Mouse (Mus musculus) midbrain, embryonic 12.5 days (tissue): ENCODE measurements around the gene Mum1. TPM values are rescaled to one million over a fixed set of nuclear protein-coding genes. Genes with fewer than 3 reads are reported as not detected.

Source experiments
- ATAC-seq: fragments of 200-750 bp; cut with Nextera tagmentation; 2 replicates; pipeline ENCODE4 v1.8.0; 2017; ENCODE audit warnings: low read depth, moderate TSS enrichment, moderate library complexity; ENCODE audit not compliant: low FRiP score
- H3K27ac ChIP-seq: fragments of 300-500 bp; sonication (generic); replicated peaks from 2 replicates; pipeline ENCODE4 v1.5.1; 2016; ENCODE audit warnings: mild to moderate bottlenecking
- H3K27me3 ChIP-seq: fragments of 300-500 bp; sonication (generic); 2 replicates; pipeline ENCODE4 v1.6.1; 2016; ENCODE audit warnings: mild to moderate bottlenecking
- H3K36me3 ChIP-seq: fragments of 300-500 bp; sonication (generic); 2 replicates; pipeline ENCODE4 v1.6.1; 2016
- H3K4me1 ChIP-seq: fragments of 300-500 bp; sonication (generic); 2 replicates; pipeline ENCODE4 v1.6.1; 2016
- H3K4me2 ChIP-seq: fragments of 300-500 bp; sonication (generic); replicated peaks from 2 replicates; pipeline ENCODE4 v1.6.1; 2016; ENCODE audit warnings: mild to moderate bottlenecking, moderate library complexity
- H3K4me3 ChIP-seq: fragments of 300-500 bp; sonication (generic); 2 replicates; pipeline ENCODE4 v1.5.1; 2016; ENCODE audit warnings: mild to moderate bottlenecking
- H3K9ac ChIP-seq: fragments of 300-500 bp; sonication (generic); replicated peaks from 2 replicates; pipeline ENCODE4 v1.6.1; 2016; ENCODE audit warnings: mild to moderate bottlenecking, moderate library complexity
- H3K9me3 ChIP-seq: fragments of 300-500 bp; sonication (generic); 2 replicates; pipeline ENCODE4 v1.6.1; 2016; ENCODE audit warnings: mild to moderate bottlenecking
- WGBS: fragments of 180-500 bp; shearing (Covaris S2); methylation state at CpG from one replicate; pipeline ENCODE4 v1.1.7; 2016; 5-methylcytosine and 5-hydroxymethylcytosine counted together
- polyA plus RNA-seq: library from polyadenylated mRNA; unstranded; fragments of >200 nt; fragmentation: Nextera tagmentation; extraction: Ambion mirVana; gene quantifications from 2 replicates; pipeline ENCODE4 v1.2.1, GENCODE M21; 2016

Mum1 gene
- polyA plus RNA-seq, 1 experiment from 2014 or later: 195 TPM

DNA sequence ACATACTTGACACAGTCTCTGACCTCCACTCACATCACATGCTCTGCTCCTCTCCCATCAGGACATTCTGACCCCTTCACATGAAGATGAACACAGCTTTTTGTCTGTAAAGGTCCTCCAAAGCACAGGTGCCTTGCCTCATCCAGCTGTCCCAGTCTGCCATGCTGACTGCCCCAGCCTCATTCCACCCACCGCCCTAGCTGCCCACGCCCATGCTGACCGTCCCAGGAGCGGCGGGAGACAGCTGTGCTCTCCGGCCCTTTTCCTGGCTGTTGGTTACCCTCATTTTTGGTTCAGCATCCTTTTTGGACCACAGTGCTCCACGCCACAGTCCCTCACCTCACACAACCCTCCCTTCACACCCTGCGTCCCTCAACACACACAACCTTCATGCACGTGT is 52.2 kb downstream of the Mum1 start:
- WGBS: 96% methylated on average over 9 of the region's 9 CpGs
- peaks cover 95% of the 10 kb centered on the region for H3K36me3 ChIP-seq

GRCm38 (mm10) chr10:80279273-80279672 is 53.0 kb downstream of the Mum1 start:
- Histone ChIP-seq H3K36me3 (peaks cover 95% of the 10 kb centered on the region), H3K27me3 (no peaks in the 10 kb centered on the region; the same call in 1 of the 2 replicates), H3K4me2 (no peak overlapping the region), H3K4me3 (no peak overlapping the region), H3K9ac (no peak overlapping the region), H3K27ac (0 out of 2 replicates have a peak overlapping the region, but pooled peaks have one; percentile 39), H3K4me1 (peaks cover 3% of the 10 kb centered on the region; the same call in 1 of the 2 replicates), H3K9me3 (no peaks in the 10 kb centered on the region)
- no peak for ATAC-seq
- WGBS: 95% methylated on average over 12 of the region's 12 CpGs

More for the DNA sequence above, 52.2 kb downstream of the Mum1 start:
- no peak overlapping the region for H3K9ac ChIP-seq
- H3K4me2 ChIP-seq: no peak overlapping the region
- no peaks in the 10 kb centered on the region for H3K9me3 ChIP-seq
- no peak for ATAC-seq
- H3K27ac ChIP-seq: no peak overlapping the region
- peaks cover 3% of the 10 kb centered on the region; the same call in 1 of the 2 replicates for H3K4me1 ChIP-seq
- H3K4me3 ChIP-seq: no peak overlapping the region
- H3K27me3 ChIP-seq: no peaks in the 10 kb centered on the region

DNA sequence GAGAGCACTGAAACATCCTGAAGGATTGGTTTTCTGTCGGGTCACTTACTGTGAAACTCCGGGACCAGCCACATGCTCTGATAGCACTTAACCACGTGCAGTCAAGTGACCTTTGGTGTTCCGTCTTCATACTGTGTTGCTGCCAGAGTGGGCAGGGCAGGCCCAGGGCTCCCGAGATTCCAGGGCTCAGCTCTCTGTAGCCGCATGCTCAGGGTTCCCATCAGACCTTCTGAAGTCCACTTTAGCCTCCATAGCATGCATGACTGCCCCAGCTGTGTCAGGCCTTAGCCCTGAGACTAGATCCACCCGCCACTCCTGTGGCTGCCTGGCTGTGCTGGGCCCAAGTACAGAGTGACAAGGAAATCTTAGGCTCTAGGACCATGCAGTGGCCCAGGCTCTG is 55.1 kb downstream of the Mum1 start:
- peaks cover 3% of the 10 kb centered on the region; the same call in 1 of the 2 replicates for H3K4me1 ChIP-seq
- no peak overlapping the region for H3K4me3 ChIP-seq
- WGBS: 88% methylated on average over 7 of the region's 7 CpGs
- H3K27me3 ChIP-seq: no peaks in the 10 kb centered on the region; the same call in 1 of the 2 replicates
- peak overlapping the region; percentile 35; the same call in 1 of the 2 replicates for H3K27ac ChIP-seq
- peaks cover 97% of the 10 kb centered on the region for H3K36me3 ChIP-seq
- no peak overlapping the region for H3K9ac ChIP-seq
- no peak overlapping the region for H3K4me2 ChIP-seq
- no peaks in the 10 kb centered on the region for H3K9me3 ChIP-seq
- ATAC-seq: no peak

DNA sequence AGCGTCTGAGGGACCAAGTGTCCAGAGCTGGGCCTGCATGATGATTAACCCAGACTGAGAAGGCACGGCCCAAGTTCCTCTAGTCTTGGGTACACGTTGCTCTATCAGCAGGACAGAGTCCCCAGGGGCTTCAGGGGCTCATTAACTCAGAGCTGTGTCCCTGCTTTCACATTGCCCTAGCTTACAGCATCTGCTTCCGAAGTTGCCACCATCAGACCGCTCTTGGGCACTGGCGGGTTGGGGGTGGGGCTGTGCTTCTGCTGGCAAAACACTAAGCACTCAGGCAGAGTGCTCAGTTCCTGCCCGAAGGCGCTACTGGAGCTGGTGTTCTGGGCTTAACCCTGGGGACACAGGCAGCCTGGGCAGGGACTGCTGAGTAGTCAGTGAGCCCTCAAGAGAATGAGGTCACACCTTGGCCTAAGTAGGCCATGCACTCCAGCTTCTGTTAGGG is 55.7 kb downstream of the Mum1 start:
- Histone ChIP-seq H3K27ac (peak overlapping the region; percentile 35; the same call in 1 of the 2 replicates), H3K9me3 (no peaks in the 10 kb centered on the region), H3K4me1 (peaks cover 3% of the 10 kb centered on the region; the same call in 1 of the 2 replicates), H3K4me2 (no peak overlapping the region), H3K9ac (no peak overlapping the region), H3K27me3 (no peaks in the 10 kb centered on the region; the same call in 1 of the 2 replicates), H3K4me3 (no peak overlapping the region), H3K36me3 (peaks cover 97% of the 10 kb centered on the region)
- WGBS: 84% methylated on average over 8 of the region's 8 CpGs
- peak; percentile 24; the same call in 1 of the 2 replicates for ATAC-seq

- Histone ChIP-seq H3K27me3 (no peaks in the 10 kb centered on the region; the same call in 1 of the 2 replicates), H3K4me3 (no peak overlapping the region), H3K4me2 (no peak overlapping the region), H3K27ac (no peak overlapping the region), H3K9ac (no peak overlapping the region), H3K36me3 (peaks cover 97% of the 10 kb centered on the region), H3K9me3 (no peaks in the 10 kb centered on the region), H3K4me1 (peaks cover 3% of the 10 kb centered on the region; the same call in 1 of the 2 replicates)
- no peak for ATAC-seq
- 91% methylated on average over 20 of the region's 20 CpGs for WGBS
Measured at GRCm38 (mm10) chr10:80282481-80283441, 56.5 kb downstream of the Mum1 start.

GRCm38 (mm10) chr10:80285222-80286070 is 59.2 kb downstream of the Mum1 start:
- Histone ChIP-seq H3K36me3 (peaks cover 87% of the 10 kb centered on the region), H3K9me3 (no peaks in the 10 kb centered on the region), H3K4me2 (no peak overlapping the region), H3K4me1 (peaks cover 3% of the 10 kb centered on the region; the same call in 1 of the 2 replicates), H3K9ac (no peak overlapping the region; the same call in 1 of the 2 replicates), H3K4me3 (no peak overlapping the region), H3K27ac (0 out of 2 replicates have a peak overlapping the region, but pooled peaks have one; percentile 15), H3K27me3 (no peaks in the 10 kb centered on the region; the same call in 1 of the 2 replicates)
- ATAC-seq: no peak
- 76% methylated on average over 9 of the region's 15 CpGs for WGBS

- Histone ChIP-seq H3K9ac (no peak overlapping the region), H3K4me2 (no peak overlapping the region), H3K4me3 (no peak overlapping the region), H3K4me1 (peaks cover 7% of the 10 kb centered on the region), H3K36me3 (peaks cover 61% of the 10 kb centered on the region), H3K27ac (no peak overlapping the region), H3K9me3 (no peaks in the 10 kb centered on the region), H3K27me3 (no peaks in the 10 kb centered on the region; the same call in 1 of the 2 replicates)
- WGBS: 95% methylated on average over 12 of the region's 12 CpGs
- ATAC-seq: no peak
Measured at GRCm38 (mm10) chr10:80288097-80288496, 61.9 kb downstream of the Mum1 start.

DNA sequence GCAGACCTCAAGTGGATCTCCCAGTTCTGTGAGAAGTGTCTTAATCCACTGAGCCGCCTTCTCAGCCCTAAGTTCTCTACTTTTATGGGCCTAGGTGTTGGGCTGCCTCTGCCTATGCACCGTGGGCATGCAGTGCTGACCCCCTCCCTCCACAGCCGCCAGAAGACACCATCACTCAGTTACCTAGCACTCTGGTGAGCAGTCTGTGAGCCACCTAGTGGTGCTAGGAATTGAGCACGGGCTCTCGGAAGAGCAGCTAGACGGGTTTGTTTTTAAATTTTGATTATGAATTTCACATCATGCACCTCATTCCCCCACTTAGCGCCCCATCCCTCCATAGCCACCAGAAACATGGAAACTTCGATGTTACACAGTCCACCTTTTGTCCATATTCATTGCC is 62.4 kb downstream of the Mum1 start:
- no peak for ATAC-seq
- Histone ChIP-seq H3K9ac (no peak overlapping the region), H3K4me1 (peaks cover 12% of the 10 kb centered on the region), H3K27ac (no peak overlapping the region), H3K4me2 (no peak overlapping the region), H3K27me3 (no peaks in the 10 kb centered on the region; the same call in 1 of the 2 replicates), H3K36me3 (peaks cover 59% of the 10 kb centered on the region), H3K4me3 (no peak overlapping the region), H3K9me3 (no peaks in the 10 kb centered on the region)
- 77% methylated on average over 8 of the region's 8 CpGs for WGBS

DNA sequence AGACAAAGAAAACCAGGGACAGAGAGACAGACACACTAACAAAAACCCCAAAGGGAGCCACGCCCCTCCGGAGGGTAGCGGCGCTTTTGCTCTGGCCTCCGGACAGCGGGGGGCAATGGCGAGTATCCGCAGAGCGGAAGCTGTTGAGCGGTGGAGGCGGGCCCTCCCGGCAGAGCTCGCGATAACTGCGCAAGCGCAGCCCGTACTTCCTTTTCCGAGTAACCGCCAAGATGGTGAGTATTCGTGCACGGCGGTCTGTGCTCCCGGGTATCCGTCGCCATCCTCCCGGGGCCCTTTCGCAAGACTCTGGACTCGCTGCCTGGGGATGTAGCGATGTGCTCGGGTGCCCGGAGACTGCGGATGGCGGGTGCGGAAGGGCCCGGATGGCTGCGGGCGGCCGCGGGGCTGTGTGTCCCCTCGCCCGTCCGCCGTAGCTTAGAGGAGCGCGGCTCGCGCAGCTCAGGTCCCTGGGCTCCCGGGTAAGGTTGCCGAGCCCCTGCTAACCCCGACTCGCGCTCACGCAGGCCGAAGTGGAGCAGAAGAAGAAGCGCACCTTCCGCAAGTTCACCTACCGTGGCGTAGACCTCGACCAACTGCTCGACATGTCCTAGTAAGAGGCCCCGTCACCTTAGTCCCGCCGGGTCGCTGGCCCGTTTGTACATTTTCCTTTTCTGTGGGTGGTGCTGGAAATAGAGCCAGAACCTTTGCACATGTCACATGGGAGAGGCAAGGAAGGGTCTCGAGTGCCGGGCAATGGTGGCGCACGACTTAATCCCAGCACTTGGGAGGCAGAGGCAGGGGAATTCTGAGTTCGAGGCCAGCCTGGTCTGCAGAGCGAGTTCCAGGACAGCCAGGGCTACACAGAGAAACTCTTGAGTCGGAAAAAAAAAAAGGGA is 66.3 kb downstream of the Mum1 start, which contains the start of gene Rps15:
TSS of gene Rps15 (plus strand) at position 203 of the 896 bp plus-strand sequence.
- H3K9me3 ChIP-seq: no peaks in the 10 kb centered on the region
- H3K9ac ChIP-seq: peak within 1 kb of the TSS; percentile 99
- peaks cover 48% of the 10 kb centered on the region for H3K4me1 ChIP-seq
- peak within 1 kb of the TSS; percentile 96 for H3K4me2 ChIP-seq
- peak within 1 kb of the TSS; percentile 91 for H3K27ac ChIP-seq
- H3K4me3 ChIP-seq: peak within 1 kb of the TSS; percentile 94
- H3K27me3 ChIP-seq: no peaks in the 10 kb centered on the region; the same call in 1 of the 2 replicates
- peak; percentile 77 for ATAC-seq
- under 1% methylated on average over 72 of the region's 72 CpGs for WGBS
- peaks cover 37% of the 10 kb centered on the region for H3K36me3 ChIP-seq

- Histone ChIP-seq H3K4me2 (peak overlapping the region; percentile 96), H3K4me3 (peak overlapping the region; percentile 94), H3K36me3 (peaks cover 30% of the 10 kb centered on the region), H3K9ac (peak overlapping the region; percentile 99), H3K4me1 (peaks cover 57% of the 10 kb centered on the region), H3K9me3 (no peaks in the 10 kb centered on the region), H3K27me3 (no peaks in the 10 kb centered on the region; the same call in 1 of the 2 replicates), H3K27ac (peak overlapping the region; percentile 91)
- no peak for ATAC-seq
- WGBS: 25% methylated on average over 14 of the region's 14 CpGs
Measured at GRCm38 (mm10) chr10:80293325-80293724, 67.1 kb downstream of the Mum1 start.
